Mouse (Mus musculus) megakaryocyte progenitor cell, adult 5-6 weeks (primary cell): ENCODE measurements around the gene Gba. TPM values are rescaled to one million over a fixed set of nuclear protein-coding genes. Genes with fewer than 3 reads are reported as not detected.
"Not testable (repeated sequence)": the region's sequence is repeated elsewhere in the genome, so short reads cannot be mapped to it uniquely, and the experiment has no call there.

Experiments used
- ATAC-seq: replicated peaks from 2 replicates; pipeline ENCODE4 v1.8.0; 2016; ENCODE audit warnings: mild to moderate bottlenecking, moderate TSS enrichment, inconsistent platforms; ENCODE audit not compliant: poor library complexity
- total RNA-seq, 2 experiments: library from RNA; stranded (forward) in 1 of 2; stranded (reverse) in 1 of 2; fragments of 157-497, 149-512 nt in 1 of 2; fragments of 200-1000 nt in 1 of 2; gene quantifications; 2 replicates each; pipeline versions ENCODE4 v1.2.3 to v1.2.4; 2015 to 2017

Gene Gba
- total RNA-seq, 2 experiments from 2014 or later, result 55.8 to 60.0 TPM

DNA sequence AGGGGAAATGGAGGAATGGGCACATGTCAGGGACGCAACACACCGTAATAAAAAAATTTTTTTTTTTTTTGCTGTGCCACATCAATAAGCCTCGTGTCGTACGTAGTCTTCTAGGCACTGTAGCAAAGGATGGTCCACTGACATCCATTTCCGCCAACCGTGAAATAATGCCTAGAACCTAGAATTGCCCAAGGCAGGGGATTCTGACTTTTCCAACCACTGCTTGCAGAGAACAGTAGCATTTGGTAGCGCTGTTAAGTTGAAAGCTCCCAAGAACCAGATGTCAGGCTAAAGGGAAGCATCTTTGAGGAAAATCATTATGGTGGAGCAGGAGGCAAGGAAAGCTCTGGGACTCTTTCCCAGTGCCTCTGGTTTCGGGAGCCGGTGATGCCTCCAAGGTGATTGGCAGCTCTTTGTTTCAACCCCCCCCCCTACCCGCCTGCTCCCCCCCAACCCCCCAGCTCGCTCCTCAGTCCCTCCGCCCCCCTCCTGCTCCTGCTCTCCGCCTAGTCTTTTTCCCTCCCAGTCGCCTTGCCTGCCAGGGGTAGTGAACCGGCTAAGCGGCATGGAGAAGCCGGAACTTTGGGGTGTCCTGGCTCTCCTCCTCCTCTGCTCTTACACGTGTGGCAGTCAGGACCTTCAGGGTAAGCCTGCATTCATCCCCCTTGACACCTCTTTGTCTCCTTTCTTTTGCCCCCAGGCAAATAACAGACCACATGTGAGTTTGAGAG lies 12.1 kb downstream of the Gba start, which contains the start of gene Thbs3:
Gene Thbs3, plus strand, starts transcription at position 500 of the 731 bp plus-strand sequence.
- no peak for ATAC-seq

DNA sequence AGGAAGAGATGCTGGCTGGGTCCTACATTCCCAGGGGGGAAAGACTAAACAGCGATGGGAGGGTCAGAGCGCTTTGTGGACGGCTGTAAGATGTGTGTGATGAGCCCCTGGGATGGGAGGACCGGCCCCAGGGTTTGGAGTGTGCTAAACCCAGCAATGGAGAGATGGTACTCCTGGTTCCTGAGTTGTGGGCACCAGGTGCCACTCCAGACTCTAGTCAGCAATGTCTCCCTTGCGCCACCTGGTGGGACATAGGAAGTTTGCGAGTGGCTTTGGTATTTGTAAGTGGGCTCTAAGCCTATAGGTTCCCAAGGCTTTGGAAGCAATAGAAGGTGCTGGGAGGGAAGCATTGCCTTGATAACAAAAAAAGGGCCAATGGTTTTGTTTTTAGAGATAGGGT lies 13.1 kb downstream of the Gba start:
- ATAC-seq, result peak; percentile 78

DNA sequence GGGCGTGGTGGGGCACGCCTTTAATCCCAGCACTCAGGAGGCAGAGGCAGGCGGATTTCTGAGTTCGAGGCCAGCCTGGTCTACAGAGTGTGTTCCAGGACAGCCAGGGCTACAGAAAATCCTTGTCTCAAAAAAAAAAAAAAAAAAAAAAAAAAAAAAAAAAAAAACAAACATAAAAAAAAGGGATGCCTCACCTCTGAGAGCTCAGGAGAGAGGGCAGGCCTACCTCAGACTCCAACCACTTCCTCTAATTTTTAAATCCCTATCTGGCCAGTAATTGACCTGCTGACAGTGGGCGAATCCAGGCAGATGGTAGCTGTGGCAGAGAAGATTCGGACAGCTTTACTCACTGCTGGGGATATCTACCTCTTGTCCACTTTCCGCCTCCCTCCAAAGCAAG lies 13.7 kb downstream of the Gba start:
- not testable (repeated sequence) for ATAC-seq

DNA sequence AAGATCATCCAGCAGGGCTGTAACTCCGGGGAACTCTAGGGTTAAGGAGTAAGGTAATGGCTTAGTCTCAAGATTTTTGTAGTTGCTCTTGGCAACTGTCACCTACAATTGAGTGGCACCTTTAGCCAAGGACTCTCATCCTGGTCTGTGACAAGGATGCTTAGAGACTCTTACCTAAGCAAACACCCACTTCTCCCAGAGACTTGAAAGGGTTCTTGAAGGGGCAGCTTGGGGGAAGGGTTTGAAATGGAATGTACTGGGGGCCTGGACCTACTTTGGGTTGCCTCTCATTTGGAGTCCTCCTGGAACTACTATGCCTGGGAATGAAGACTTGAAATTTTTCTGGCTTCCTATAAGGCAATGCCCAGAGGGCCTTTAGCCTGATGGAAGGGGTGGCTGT lies 15.5 kb downstream of the Gba start:
- no peak for ATAC-seq

- ATAC-seq, result no peak
Observed at GRCm38 (mm10) chr3:89219546-89219945, 16.8 kb downstream of the Gba start.

GRCm38 (mm10) chr3:89221167-89221566 lies 18.4 kb downstream of the Gba start:
- no peak for ATAC-seq

DNA sequence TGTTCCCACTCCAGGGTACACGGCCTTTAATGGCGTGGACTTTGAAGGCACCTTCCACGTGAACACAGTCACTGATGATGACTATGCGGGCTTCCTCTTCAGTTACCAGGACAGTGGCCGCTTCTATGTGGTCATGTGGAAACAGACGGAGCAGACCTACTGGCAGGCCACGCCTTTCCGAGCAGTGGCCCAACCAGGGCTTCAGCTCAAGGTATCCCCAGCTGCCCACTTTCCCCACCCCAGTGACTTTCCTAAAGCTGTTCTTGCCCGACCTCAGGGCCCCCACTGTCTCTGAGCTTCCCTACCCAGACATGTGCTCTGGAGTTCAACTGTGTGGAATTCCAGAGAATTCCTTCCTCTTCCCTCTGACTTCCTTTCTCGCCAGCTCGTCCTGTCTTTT lies 22.1 kb downstream of the Gba start:
- ATAC-seq, result no peak

DNA sequence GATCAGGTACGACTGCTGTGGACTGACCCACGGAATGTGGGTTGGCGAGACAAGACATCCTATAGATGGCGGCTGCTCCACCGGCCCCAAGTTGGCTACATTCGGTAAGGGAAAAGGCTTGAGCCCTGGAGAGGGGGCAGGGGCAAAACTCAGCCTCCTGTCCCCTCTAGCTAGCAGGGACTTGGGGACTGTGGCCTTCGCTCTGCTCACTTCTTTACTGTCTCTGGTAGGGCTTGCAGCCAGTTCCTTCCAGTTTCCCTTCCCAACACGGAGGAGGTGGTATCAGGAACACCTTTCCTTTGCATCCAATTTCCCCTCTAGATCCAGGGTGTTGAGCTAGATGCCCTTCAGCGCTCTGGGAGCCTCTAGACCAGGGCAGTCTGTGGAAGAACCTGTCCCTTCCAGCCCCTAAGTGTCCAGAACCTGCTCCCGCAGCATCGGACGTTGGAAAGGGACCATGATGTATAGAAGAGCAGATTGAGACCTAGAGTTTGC lies 22.6 kb downstream of the Gba start:
- ATAC-seq, result no peak

- no peak for ATAC-seq
Observed at GRCm38 (mm10) chr3:89225918-89226317, 23.2 kb downstream of the Gba start.

DNA sequence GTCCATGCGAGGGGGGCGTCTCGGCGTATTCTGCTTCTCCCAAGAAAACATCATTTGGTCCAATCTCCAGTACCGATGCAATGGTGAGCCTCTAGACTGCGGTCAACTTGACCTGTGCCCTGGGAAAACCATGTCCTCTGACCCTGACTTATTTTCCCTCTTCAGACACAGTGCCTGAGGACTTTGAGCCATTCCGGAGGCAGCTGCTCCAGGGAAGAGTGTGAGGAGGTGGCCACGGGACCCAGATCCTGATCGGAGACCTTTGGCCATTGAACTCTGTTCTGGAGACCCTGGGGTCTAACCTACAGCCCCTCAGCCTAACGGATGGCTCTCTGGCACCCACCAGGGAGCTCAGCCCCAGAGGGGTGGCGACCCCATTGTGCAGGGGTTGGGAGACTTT lies 23.6 kb downstream of the Gba start:
- ATAC-seq, result no peak

DNA sequence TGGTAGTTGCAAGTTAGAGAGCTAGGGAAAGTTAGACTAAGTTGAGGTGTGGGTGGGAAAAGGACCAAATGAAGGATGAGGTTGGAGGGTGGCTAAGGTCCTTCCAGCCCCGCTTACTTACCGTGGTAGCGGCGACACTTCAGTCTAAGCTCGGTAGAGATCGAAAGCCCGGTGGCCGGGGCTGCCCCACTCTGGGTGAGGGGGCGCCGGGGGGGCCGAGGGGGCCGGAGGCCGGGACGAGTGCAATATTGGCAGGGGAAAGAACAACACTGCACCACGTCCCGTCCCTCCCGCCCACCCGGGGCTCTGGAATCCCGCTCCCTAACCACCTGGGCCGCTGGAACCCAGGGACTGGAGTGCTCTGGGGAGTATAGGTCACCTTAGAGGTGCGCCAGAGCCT lies 24.2 kb downstream of the Gba start, which contains the start of gene Mtx1:
Gene Mtx1, minus strand, starts transcription at position 189 of the 400 bp plus-strand sequence.
- no peak for ATAC-seq

DNA sequence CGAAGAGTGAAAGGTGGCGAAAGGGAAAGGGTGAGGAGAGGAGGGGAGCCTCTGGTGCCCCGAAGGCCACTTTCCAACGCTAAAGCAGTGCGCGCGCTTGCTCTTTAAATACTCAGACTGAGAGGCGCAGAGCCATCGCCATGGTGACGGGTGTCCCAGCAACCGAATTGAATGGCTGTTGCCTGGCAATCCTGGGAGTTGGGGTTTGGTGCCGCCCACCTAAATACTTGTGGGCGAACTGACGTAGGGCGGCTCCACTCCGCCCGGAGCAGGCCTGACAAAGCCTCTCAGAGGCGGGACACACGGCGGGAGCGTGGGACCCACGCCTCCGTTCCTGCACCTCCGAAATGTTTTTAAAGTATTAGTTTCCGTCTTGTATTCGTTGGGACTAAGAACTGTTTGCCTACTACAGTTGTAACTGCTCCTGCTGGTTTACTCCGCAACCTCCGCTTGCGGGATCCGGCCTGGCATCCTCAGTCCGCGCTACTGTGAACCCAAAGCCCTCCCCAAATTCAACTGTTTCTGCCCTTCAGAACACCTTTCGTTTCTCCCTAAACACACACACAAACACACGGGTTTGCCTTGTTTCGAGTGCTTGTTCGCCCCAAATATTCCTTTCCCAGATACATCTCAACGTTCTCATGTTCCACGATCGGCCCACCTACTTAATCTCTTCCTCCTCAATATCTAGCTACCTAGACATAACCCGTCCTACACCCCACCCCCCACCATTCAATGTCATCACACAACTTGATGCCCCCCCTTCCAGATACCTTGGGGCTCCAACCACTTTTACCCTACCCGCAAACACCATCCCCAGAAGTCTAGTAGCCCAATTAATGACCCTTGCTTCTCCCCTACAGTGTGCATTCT lies 24.8 kb downstream of the Gba start:
- ATAC-seq, result peak; percentile 68

DNA sequence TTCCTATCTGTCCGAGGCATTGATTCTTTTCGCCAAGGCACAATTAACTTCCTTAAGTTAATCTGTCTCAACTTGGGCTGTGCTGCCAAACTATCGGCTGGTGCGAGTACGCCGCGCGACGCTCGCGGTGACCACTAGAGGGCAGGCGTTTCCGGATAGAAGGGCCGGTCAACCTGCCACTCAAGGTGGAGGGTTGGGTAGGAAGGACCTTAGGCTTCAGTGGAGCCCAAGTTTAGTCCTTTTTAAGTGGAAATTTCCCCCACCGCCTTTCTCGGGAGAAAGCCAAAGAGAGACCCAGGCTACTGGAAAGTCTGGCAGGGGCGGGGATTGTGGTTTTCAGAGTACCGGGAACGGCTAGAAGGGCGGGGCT lies 25.4 kb downstream of the Gba start:
- ATAC-seq, result peak; percentile 85

DNA sequence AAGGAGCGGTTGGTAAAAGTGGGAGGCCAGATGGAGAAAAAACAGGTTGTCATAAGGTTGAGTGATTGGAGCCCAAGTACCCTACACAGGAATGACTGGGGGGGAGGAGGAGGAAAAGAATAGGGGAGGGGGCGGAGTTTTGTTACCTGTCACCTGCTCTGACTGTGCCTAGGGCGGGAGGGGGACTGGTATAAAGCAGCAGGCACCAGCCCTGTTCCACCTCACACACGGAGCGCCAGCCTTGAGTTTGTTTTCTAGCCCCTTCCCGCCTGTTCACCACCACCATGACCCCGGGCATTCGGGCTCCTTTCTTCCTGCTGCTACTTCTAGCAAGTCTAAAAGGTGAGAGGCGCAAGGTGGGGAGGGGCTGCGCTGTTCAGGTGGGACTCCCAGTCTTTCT lies 26.1 kb downstream of the Gba start, which contains the start of gene Muc1:
Gene Muc1, plus strand, starts transcription at position 222 of the 400 bp plus-strand sequence.
- ATAC-seq, result no peak

DNA sequence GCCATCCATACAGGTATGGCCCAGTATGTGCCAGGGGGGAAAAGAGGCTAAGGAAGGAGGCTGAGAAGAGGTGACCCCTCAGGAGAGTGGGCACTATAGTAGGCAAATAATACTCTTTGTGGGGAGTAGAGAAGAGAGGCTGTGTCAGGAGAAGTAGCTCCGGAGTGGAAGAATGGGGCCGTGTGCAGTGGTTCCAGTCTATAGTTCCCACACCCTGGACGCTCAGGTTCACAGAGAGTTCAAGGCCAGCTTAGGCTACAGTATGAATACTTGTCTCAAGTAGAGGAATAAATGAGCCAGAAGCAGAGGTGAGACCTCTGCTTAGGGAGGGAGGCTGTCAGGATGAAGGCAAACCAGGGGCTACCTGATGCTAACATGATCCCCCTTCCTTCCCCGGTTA lies 26.5 kb downstream of the Gba start:
- no peak for ATAC-seq

DNA sequence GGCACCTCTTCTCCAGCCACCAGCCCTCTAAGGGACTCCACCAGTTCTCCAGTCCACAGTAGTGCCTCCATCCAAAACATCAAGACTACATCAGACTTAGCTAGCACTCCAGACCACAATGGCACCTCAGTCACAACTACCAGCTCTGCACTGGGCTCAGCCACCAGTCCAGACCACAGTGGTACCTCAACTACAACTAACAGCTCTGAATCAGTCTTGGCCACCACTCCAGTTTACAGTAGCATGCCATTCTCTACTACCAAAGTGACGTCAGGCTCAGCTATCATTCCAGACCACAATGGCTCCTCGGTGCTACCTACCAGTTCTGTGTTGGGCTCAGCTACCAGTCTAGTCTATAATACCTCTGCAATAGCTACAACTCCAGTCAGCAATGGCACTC lies 27.8 kb downstream of the Gba start:
- ATAC-seq, result no peak

GRCm38 (mm10) chr3:89231345-89231744 lies 28.6 kb downstream of the Gba start:
- ATAC-seq, result no peak

GRCm38 (mm10) chr3:89231772-89232275 lies 29.1 kb downstream of the Gba start:
- no peak for ATAC-seq

DNA sequence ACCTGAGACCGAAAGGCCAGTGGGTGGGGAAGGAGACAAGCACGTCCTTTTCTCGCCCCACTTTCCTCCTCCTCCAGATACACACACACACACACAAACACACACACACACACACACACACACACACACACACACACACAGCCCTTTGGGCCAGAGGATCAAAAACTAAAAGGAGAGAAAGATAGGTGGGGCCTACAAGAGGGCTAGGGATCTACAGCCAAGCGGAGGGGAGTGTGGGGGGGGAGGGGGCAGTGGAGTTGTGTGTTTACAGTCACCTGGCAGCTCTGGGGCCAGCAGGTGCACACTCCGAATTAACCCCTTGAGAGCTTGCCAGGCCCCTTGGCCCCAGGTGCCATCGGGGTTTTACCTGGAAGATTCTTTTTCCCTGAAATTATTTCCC lies 29.9 kb downstream of the Gba start:
- no peak for ATAC-seq

GRCm38 (mm10) chr3:89233562-89234110 lies 30.9 kb downstream of the Gba start:
- ATAC-seq, result peak; percentile 73

DNA sequence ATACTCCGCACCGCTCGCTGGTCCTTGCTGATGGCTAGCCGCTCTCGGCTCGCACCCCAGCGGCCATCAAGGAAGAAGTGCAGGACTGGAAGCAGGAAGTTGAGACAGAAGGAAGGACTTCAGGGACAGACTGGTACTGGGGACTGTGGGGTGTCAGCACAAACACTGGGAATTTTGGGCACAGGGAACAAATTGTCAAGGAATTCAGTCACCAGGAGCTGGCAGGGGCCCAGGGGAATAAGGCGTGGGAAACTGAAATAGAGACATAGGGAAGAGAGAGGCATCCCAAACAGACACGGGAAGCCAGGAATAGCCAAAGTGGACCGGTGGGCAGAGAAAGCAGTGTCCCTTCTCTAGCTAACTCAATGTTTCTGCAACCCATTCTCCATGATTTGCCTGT lies 33.8 kb downstream of the Gba start:
- no peak for ATAC-seq
